Mouse (Mus musculus) liver, postnatal 0 days (tissue): ENCODE results near the gene Lclat1.

ENCODE experiments used
- CTCF ChIP-seq: sonication (generic); IDR thresholded peaks from 2 replicates; pipeline ENCODE4 v1.5.1; 2016; ENCODE audit warnings: antibody characterized with exemption, low read depth
- EP300 ChIP-seq: IDR thresholded peaks from 2 replicates; pipeline ENCODE4 v1.6.1; 2016; ENCODE audit warnings: antibody characterized with exemption, low read depth, mild to moderate bottlenecking

GRCm38 (mm10) chr17:73220746-73221145, 113.0 kb downstream of the Lclat1 start:
- no peak for TF ChIP-seq CTCF
- no peak for TF ChIP-seq EP300
